Mouse (Mus musculus) lung, postnatal 0 days (tissue): ENCODE results near the gene Adam1a. TPM values are rescaled to one million over a fixed set of nuclear protein-coding genes. Genes with fewer than 3 reads are reported as not detected.
A peak's percentile ranks its signal among the peaks of the same experiment; 100 is the strongest.

Source experiments
- ATAC-seq: fragments of 200-750 bp; cut with Nextera tagmentation; 2 replicates; pipeline ENCODE4 v1.8.0; 2017; ENCODE audit warnings: moderate library complexity
- DNase-seq: peaks from one replicate; pipeline ENCODE4 v3.0.0-alpha.2; 2016; ENCODE audit warnings: low spot score
- H3K27ac ChIP-seq: fragments of 300-500 bp; sonication (generic); 2 replicates; pipeline ENCODE4 v1.5.1; 2014; ENCODE audit warnings: antibody characterized with exemption, mild to moderate bottlenecking, low read length, mixed read lengths
- H3K27me3 ChIP-seq: fragments of 300-500 bp; sonication (generic); replicated peaks from 2 replicates; pipeline ENCODE4 v1.6.1; 2014; ENCODE audit warnings: low read length, mixed read lengths; ENCODE audit not compliant: insufficient read depth
- H3K36me3 ChIP-seq: fragments of 300-500 bp; sonication (generic); 2 replicates; pipeline ENCODE4 v1.6.1; 2014; ENCODE audit warnings: low read length, mixed read lengths; ENCODE audit not compliant: insufficient read depth
- H3K4me1 ChIP-seq: fragments of 300-500 bp; sonication (generic); 2 replicates; pipeline ENCODE4 v1.6.1; 2014; ENCODE audit warnings: antibody characterized with exemption, low read depth, low read length, mixed read lengths; ENCODE audit not compliant: insufficient read depth
- H3K4me2 ChIP-seq: fragments of 300-500 bp; sonication (generic); replicated peaks from 2 replicates; pipeline ENCODE4 v1.6.1; 2014; ENCODE audit warnings: low read depth, mild to moderate bottlenecking, low read length, moderate library complexity, mixed read lengths
- H3K4me3 ChIP-seq: fragments of 300-500 bp; sonication (generic); 2 replicates; pipeline ENCODE4 v1.5.1; 2014; ENCODE audit warnings: low read depth, low read length
- H3K9ac ChIP-seq: fragments of 300-500 bp; sonication (generic); replicated peaks from 2 replicates; pipeline ENCODE4 v1.6.1; 2014; ENCODE audit warnings: low read depth, mild to moderate bottlenecking
- H3K9me3 ChIP-seq: fragments of 300-500 bp; sonication (generic); 2 replicates; pipeline ENCODE4 v1.6.1; 2016; ENCODE audit warnings: low read length, mixed read lengths
- CTCF ChIP-seq: IDR thresholded peaks from 2 replicates; pipeline ENCODE4 v1.5.1; 2016; ENCODE audit warnings: antibody characterized with exemption, mild to moderate bottlenecking
- EP300 ChIP-seq: IDR thresholded peaks from 2 replicates; pipeline ENCODE4 v1.6.1; 2016; ENCODE audit warnings: antibody characterized with exemption, mild to moderate bottlenecking, control low read depth
- WGBS: fragments of 180-500 bp; shearing (Covaris S2); extraction: QIAGEN DNeasy Blood & Tissue Kit; methylation state at CpG from one replicate; pipeline ENCODE4 v1.1.7; 2014; 5-methylcytosine and 5-hydroxymethylcytosine counted together
- polyA plus RNA-seq: library from polyadenylated mRNA; unstranded; fragments of >200 nt; fragmentation: Nextera tagmentation; extraction: Ambion mirVana; gene quantifications from 2 replicates; pipeline ENCODE4 v1.2.1, GENCODE M21; 2015

Gene Adam1a
- polyA plus RNA-seq, 1 experiment from 2014 or later, result 1.6 TPM

- ATAC-seq (no peak), DNase-seq (no peak)
- H3K27ac ChIP-seq, result no peak overlapping the region
- no peaks in the 10 kb centered on the region for H3K27me3 ChIP-seq
- H3K36me3 ChIP-seq, result peaks cover 31% of the 10 kb centered on the region
- no peak for TF ChIP-seq CTCF
- no peak for TF ChIP-seq EP300
- H3K9me3 ChIP-seq, result no peaks in the 10 kb centered on the region
- 91% methylated on average over 8 of the region's 8 CpGs for WGBS
- H3K4me1 ChIP-seq, result peaks cover 17% of the 10 kb centered on the region; the same call in 1 of the 2 replicates
- no peak overlapping the region for H3K4me3 ChIP-seq
- H3K9ac ChIP-seq, result no peak overlapping the region
- no peak overlapping the region for H3K4me2 ChIP-seq
These were observed 36.7 kb upstream of the Adam1a start for GRCm38 (mm10) chr5:121581945-121582344.

DNA sequence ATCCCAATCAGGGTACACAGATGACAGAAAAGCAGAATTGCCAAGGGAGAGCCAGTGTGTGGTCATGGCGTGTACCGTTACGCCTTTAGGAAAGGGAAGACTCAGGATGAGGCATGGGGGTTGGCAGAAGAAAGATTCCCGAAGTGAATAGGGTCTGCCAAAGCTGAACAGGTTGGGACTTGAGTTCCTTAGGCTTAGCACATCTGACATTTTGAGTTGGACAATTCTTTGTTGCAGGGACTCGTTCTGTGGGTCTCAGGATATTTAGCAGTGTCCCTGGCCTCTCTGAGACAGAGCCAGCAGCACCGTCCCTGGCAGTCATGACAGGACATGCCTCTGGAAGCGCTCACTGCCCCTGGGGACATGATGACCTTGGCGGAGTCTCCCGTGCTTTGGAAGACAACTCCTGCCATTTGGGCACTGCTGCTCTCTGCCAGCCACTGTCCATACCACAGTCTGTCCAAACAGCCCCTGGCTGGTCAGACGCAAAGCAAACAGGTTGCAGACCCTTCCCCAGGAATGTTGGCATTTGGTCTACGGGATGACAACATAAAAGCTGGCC, 31.7 kb upstream of the Adam1a start:
- H3K27me3 ChIP-seq, result no peaks in the 10 kb centered on the region
- no peaks in the 10 kb centered on the region for H3K9me3 ChIP-seq
- H3K9ac ChIP-seq, result no peak overlapping the region
- H3K4me2 ChIP-seq, result no peak overlapping the region
- H3K4me1 ChIP-seq, result no peaks in the 10 kb centered on the region
- TF ChIP-seq CTCF (no peak), EP300 (no peak)
- H3K4me3 ChIP-seq, result no peak overlapping the region
- no peak overlapping the region for H3K27ac ChIP-seq
- ATAC-seq, result no peak
- no peak for DNase-seq
- H3K36me3 ChIP-seq, result peaks cover 66% of the 10 kb centered on the region
- 82% methylated on average over 11 of the region's 11 CpGs for WGBS

DNA sequence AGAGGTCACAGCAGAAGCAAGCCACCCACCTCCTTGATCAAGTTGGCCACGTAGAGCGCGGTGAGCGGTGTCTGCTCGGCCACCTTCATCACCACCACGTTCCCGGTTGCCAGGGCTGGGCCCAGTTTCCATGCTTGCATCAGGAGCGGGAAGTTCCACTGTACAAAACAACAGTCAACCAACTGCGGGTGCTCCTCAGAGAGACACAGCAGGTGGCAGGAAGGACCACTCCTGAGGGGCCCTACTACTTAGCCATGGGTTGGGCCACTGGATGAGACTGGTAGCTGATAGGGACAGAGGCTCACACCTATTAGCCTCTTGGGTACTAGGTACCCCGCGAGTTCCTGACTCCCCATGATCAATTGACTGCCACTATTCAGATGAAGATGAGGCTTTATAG, 30.6 kb upstream of the Adam1a start:
- no peak overlapping the region for H3K9ac ChIP-seq
- no peaks in the 10 kb centered on the region for H3K27me3 ChIP-seq
- H3K27ac ChIP-seq, result no peak overlapping the region
- WGBS, result 94% methylated on average over 11 of the region's 11 CpGs
- TF ChIP-seq EP300 (no peak), CTCF (no peak)
- H3K4me1 ChIP-seq, result peaks cover 3% of the 10 kb centered on the region; the same call in 1 of the 2 replicates
- peaks cover 70% of the 10 kb centered on the region for H3K36me3 ChIP-seq
- no peak for DNase-seq
- H3K4me3 ChIP-seq, result no peak overlapping the region
- ATAC-seq, result no peak
- no peaks in the 10 kb centered on the region for H3K9me3 ChIP-seq
- no peak overlapping the region for H3K4me2 ChIP-seq

- 81% methylated on average over 13 of the region's 13 CpGs for WGBS
- Histone ChIP-seq H3K9ac (no peak overlapping the region), H3K36me3 (peaks cover 59% of the 10 kb centered on the region), H3K4me1 (peaks cover 3% of the 10 kb centered on the region; the same call in 1 of the 2 replicates), H3K4me2 (no peak overlapping the region), H3K9me3 (no peaks in the 10 kb centered on the region), H3K27me3 (no peaks in the 10 kb centered on the region), H3K27ac (no peak overlapping the region), H3K4me3 (no peak overlapping the region)
- DNase-seq, result no peak
- no peak for ATAC-seq
- TF ChIP-seq EP300 (no peak), CTCF (no peak)
These were observed 28.9 kb upstream of the Adam1a start for GRCm38 (mm10) chr5:121574145-121574544.

- H3K4me3 ChIP-seq, result no peak overlapping the region
- no peak overlapping the region for H3K4me2 ChIP-seq
- peak; percentile 76 for ATAC-seq
- no peaks in the 10 kb centered on the region for H3K9me3 ChIP-seq
- DNase-seq, result peak; percentile 80
- peaks cover 3% of the 10 kb centered on the region; the same call in 1 of the 2 replicates for H3K4me1 ChIP-seq
- H3K27ac ChIP-seq, result peak overlapping the region; percentile 78
- TF ChIP-seq EP300, result no peak
- TF ChIP-seq CTCF, result peak; percentile 28
- peaks cover 41% of the 10 kb centered on the region for H3K36me3 ChIP-seq
- 15% methylated on average over 1 of the region's 1 CpGs for WGBS
- H3K9ac ChIP-seq, result no peak overlapping the region
- no peaks in the 10 kb centered on the region for H3K27me3 ChIP-seq
These were observed 25.5 kb upstream of the Adam1a start for GRCm38 (mm10) chr5:121570787-121571186.

DNA sequence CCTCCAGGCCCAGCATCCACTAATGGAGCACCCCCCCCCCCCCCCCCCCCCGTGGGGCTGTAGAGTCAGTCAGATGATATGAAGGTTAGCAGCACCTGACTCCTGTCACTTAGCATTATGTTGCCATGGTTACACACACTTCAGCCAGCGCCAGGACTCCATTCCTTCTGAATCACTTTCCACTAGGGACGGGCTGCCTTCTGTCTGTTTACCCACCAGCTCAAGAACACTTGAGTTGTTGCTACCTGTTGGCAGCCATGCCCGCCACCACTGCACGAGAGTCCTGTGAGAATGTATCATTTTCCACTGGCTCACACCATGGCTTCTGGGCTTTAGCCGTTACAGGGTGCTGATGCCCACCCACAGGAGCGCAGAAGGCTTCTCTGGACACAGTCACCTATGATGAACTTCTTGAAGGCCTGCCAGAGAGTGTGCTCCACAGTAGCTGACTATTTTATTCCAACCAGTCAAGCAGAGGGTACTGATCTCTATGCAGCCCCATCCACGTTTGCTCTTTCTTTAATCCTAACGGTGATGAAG, 24.7 kb upstream of the Adam1a start:
- H3K9me3 ChIP-seq, result no peaks in the 10 kb centered on the region
- H3K4me1 ChIP-seq, result peaks cover 3% of the 10 kb centered on the region; the same call in 1 of the 2 replicates
- H3K4me2 ChIP-seq, result 0 out of 2 replicates have a peak overlapping the region, but pooled peaks have one; percentile 14
- TF ChIP-seq CTCF (no peak), EP300 (peak; percentile 62; the same call in 1 of the 2 replicates)
- DNase-seq (peak; percentile 94), ATAC-seq (peak; percentile 88)
- H3K9ac ChIP-seq, result no peak overlapping the region
- peak overlapping the region; percentile 78 for H3K27ac ChIP-seq
- 50% methylated on average over 8 of the region's 9 CpGs for WGBS
- H3K4me3 ChIP-seq, result no peak overlapping the region
- H3K36me3 ChIP-seq, result peaks cover 39% of the 10 kb centered on the region
- H3K27me3 ChIP-seq, result no peaks in the 10 kb centered on the region
